Mouse (Mus musculus): ENCODE results near the gene Cbx3. TPM values are rescaled to one million over a fixed set of nuclear protein-coding genes. Genes with fewer than 3 reads are reported as not detected.

Cbx3 gene
- polyA plus RNA-seq (2015; fragmentation: Illumina TruSeq; extraction: RNeasy Lipid Tissue Mini Kit (QIAGEN cat#74804); ENCODE audit: insufficient read depth, low read depth, low replicate concordance): 20.8 TPM

DNA sequence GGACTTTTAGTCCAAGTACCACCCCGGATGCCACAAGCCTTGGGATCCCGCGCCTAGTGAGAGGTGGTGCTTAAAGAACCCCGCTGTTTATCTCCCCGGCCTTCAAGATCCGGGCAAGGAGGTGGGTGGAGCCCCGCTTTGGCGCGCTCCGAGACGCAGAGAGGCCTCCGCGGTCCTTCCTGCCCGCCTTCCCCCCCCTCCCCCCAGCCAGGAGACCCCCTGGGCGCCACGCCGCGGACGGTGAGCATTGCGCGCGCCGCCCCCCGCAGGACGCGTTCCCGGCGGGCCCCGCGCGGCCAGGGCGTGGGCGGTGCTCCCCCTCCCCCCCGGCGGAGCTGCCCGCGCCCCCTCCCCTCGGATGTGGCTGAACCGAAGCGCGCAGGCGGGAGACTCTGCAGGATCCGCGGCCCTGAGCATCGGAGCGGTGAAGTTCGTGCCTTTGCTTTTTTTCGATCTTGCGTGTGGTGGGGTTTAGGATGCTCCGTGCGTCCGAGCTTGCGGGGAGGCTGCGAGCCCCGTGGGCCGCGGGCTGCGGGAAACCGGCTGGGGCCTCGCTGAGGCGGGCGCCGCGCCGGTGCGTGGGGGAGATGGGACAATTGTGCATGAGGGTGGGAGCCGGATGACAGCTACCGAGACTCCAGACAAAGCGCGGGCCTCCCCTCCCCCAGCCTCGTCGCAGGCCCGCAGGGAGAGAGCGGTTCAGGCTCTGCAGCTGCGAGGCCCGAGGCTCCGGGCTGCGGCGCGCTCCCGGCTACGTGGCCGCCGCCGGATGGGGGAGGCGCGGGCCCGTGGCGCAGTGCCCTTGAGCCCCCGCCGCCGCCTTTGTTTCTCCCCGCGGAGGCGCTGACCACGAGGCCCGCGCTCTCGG lies at the start of gene Cbx3:
Gene Cbx3, plus strand, starts transcription at position 50 of the 868 bp plus-strand sequence.

DNA sequence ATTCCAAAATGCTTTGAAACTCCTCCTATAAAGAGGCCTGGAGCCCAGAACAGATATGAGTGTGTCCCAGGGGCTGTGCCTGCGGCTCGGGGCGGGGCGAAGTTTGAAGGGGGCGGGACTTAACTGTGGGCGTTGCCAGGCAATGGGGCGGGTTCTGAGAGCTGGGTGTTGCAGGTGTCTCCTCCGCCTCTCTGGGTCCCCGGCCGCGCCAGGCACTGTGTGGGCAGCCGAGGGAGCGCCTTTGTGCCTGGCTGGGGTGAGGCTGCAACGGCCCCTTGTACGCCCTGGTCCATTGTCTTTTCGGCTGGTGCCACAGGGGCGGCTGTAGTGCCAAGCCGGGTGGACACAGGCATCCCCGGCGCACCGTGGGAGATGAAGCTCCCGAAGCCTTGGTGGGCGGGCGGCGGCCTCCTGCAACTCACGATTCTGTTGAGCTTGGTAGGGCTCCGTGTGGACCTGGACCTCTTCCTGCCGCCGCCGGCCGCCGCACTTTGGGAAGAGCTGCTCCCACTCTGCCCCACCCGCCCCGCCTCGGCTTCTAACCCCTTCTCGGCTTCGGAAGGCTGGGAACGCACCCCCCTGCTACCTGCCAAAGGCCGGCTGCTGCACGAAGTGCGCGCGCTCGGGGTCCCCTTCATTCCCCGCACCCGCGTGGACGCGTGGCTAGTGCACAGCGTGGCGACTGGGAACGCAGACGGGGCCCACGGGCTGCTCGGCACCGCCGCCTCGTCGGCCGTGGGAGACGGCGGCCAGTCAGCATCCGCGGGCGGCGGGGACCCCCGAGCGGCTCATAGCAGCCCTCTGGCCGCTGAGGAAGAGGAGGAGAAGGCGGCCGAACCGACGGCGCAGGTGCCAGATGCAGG lies 37.4 kb upstream of the Cbx3 start, which contains the start of gene Nfe2l3:
Gene Nfe2l3, plus strand, starts transcription at position 136 of the 863 bp plus-strand sequence.

DNA sequence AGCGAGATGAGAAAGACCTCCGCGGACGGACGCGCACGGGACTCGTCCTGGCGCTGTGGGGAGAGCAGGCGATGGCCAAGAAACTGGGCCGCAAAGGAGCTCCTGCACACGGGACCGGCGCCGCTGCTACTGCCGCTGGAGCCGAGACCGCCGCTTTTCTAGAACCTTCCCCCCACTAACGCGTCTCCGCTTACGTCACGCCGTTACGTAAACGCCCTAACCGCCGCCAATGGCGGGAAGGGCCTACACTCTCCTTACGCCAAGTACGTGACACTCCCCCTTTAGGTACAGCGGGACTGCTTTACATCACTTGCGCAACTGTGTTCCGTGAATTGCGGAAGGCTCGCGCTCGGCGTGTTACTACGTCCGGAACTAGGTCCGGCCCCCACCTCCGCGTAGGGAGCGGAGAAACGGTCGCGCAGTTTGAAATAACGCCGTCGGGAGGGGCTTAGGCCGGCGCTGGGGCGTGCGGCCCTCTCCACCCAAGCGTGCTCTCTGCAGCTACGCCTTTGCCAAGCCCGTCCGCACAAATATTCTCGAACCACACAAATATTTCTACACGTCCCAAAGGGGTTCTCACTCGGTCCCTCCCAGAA lies 347 bp upstream of the Cbx3 start, which contains the start of gene Hnrnpa2b1:
Gene Hnrnpa2b1, minus strand, starts transcription at position 180 of the 596 bp plus-strand sequence.

DNA sequence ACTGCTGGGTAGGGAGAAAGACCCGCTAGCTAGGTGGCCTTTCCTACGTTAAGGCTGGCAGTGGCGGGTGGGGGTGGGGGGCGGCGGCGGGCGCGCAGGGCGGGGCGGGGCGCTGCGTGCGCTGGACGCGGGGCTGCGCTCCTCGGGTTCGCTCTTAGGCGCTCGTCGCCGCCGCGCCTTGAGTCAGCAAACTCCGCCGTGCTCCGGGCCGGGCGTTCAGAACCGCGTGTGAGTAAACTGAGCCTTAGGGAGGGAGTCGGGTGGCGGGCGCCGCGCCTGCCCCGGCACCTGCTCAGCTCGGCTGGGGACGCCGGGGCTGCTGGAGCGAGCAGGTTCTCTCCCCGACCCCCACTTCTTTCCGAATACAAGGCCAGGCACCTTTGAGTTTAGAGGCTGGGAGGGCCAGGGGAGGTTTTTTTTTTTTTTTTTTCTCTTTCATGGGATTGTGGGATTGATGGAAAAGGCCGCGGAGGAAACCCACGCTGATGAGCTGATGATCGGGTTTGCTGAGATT lies 53.7 kb downstream of the Cbx3 start, which contains the start of gene Snx10:
Gene Snx10, plus strand, starts transcription at position 95 of the 514 bp plus-strand sequence.

Other genes with a start within 250 kb of the Cbx3 start
- gene Nfe2l3, start 37.7 kb upstream of the Cbx3 start, polyA plus RNA-seq (2015; fragmentation: Illumina TruSeq; extraction: RNeasy Lipid Tissue Mini Kit (QIAGEN cat#74804); ENCODE audit: insufficient read depth, low read depth, low replicate concordance): 0.94 TPM
- gene Hnrnpa2b1, start 466 bp upstream of the Cbx3 start, polyA plus RNA-seq (2015; fragmentation: Illumina TruSeq; extraction: RNeasy Lipid Tissue Mini Kit (QIAGEN cat#74804); ENCODE audit: insufficient read depth, low read depth, low replicate concordance): 169 TPM
- 4.4 TPM for gene Snx10, start 53.5 kb downstream of the Cbx3 start, polyA plus RNA-seq (2015; fragmentation: Illumina TruSeq; extraction: RNeasy Lipid Tissue Mini Kit (QIAGEN cat#74804); ENCODE audit: insufficient read depth, low read depth, low replicate concordance)